Mouse (Mus musculus): ENCODE results near the gene Purb. TPM values are rescaled to one million over a fixed set of nuclear protein-coding genes. Genes with fewer than 3 reads are reported as not detected.
"Not testable (repeated sequence)": the region's sequence is repeated elsewhere in the genome, so short reads cannot be mapped to it uniquely, and the experiment has no call there.

Purb gene
- polyA plus RNA-seq, 1 experiment from 2014 or later, result 24.6 TPM

DNA sequence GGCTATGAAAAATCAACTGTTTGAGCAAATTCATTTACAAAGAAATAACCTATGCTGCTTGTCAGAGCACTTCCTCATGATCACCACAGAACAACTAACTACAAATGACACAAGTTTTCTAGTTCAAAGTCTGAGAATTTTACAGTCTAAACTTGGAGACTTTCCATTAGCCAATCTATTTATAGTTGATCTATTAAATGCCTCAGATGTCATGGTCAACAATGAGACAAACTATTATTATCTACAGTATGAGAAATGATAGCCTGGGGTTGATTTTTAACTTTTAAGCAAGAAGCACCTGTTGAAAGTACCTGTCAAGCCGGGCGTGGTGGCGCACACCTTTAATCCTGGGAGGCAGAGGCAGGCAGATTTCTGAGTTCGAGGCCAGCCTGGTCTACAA lies 33.2 kb downstream of the Purb start:
- no peaks in the 10 kb centered on the region; the same call in 1 of the 2 replicates for H3K9me3 ChIP-seq (ENCODE audit: control insufficient read depth, low read length)
- WGBS, result 78% methylated on average over 4 of the region's 4 CpGs
- H3K4me1 ChIP-seq (ENCODE audit: control insufficient read depth, insufficient read depth, low read length), result no peaks in the 10 kb centered on the region
- H3K9ac ChIP-seq (ENCODE audit: low read depth, low read length), result no peak overlapping the region
- no peak for ATAC-seq
- H3K27me3 ChIP-seq (replicated peaks; ENCODE audit: control insufficient read depth, insufficient read depth, low read length), result no peaks in the 10 kb centered on the region
- no peak overlapping the region for H3K4me2 ChIP-seq (ENCODE audit: low read depth, low read length)
- no peak overlapping the region for H3K27ac ChIP-seq (ENCODE audit: low read length)
- peaks cover 3% of the 10 kb centered on the region; the same call in 1 of the 2 replicates for H3K36me3 ChIP-seq (ENCODE audit: control insufficient read depth, insufficient read depth, low read length)
- no peak overlapping the region for H3K4me3 ChIP-seq (ENCODE audit: low read length)

- no peak overlapping the region for H3K27ac ChIP-seq (ENCODE audit: low read length)
- H3K9me3 ChIP-seq (ENCODE audit: control insufficient read depth, low read length), result no peaks in the 10 kb centered on the region; the same call in 1 of the 2 replicates
- no peak overlapping the region for H3K9ac ChIP-seq (ENCODE audit: low read depth, low read length)
- H3K4me1 ChIP-seq (ENCODE audit: control insufficient read depth, insufficient read depth, low read length), result no peaks in the 10 kb centered on the region
- H3K4me2 ChIP-seq (ENCODE audit: low read depth, low read length), result no peak overlapping the region
- no peaks in the 10 kb centered on the region for H3K27me3 ChIP-seq (replicated peaks; ENCODE audit: control insufficient read depth, insufficient read depth, low read length)
- peaks cover 10% of the 10 kb centered on the region; the same call in 1 of the 2 replicates for H3K36me3 ChIP-seq (ENCODE audit: control insufficient read depth, insufficient read depth, low read length)
- H3K4me3 ChIP-seq (ENCODE audit: low read length), result no peak overlapping the region
- no peak for ATAC-seq
- WGBS, result 91% methylated on average over 4 of the region's 4 CpGs
These were observed 35.5 kb downstream of the Purb start for GRCm38 (mm10) chr11:6440171-6440570.

DNA sequence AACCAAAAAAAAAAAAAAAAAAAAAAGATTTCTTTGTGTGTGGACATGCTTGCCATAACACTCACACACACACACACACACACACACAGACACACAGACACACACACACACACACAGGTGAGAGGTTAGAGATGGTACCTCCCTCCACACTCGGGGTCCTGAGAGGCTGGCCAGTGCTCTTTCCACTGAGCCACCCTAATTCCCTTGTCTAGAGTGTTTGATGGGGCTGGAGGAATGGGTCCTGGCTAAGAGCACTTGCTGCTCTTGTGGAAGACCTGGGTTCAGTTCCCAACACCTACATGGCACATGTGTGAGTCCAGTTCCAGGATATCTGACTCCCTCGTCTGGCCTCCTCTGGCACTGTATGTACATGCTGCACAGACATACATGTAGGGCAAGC lies 38.0 kb downstream of the Purb start:
- ATAC-seq, result no peak
- Histone ChIP-seq H3K4me1 (ENCODE audit: control insufficient read depth, insufficient read depth, low read length) (no peaks in the 10 kb centered on the region), H3K4me2 (ENCODE audit: low read depth, low read length) (no peak overlapping the region), H3K4me3 (ENCODE audit: low read length) (no peak overlapping the region), H3K27ac (ENCODE audit: low read length) (no peak overlapping the region), H3K36me3 (ENCODE audit: control insufficient read depth, insufficient read depth, low read length) (peaks cover 10% of the 10 kb centered on the region; the same call in 1 of the 2 replicates), H3K9ac (ENCODE audit: low read depth, low read length) (no peak overlapping the region), H3K27me3 (replicated peaks; ENCODE audit: control insufficient read depth, insufficient read depth, low read length) (no peaks in the 10 kb centered on the region), H3K9me3 (ENCODE audit: control insufficient read depth, low read length) (no peaks in the 10 kb centered on the region; the same call in 1 of the 2 replicates)
- WGBS, result 95% methylated on average over 2 of the region's 2 CpGs

- Histone ChIP-seq H3K9ac (ENCODE audit: low read depth, low read length) (no peak overlapping the region), H3K27me3 (replicated peaks; ENCODE audit: control insufficient read depth, insufficient read depth, low read length) (no peaks in the 10 kb centered on the region), H3K4me2 (ENCODE audit: low read depth, low read length) (no peak overlapping the region), H3K27ac (ENCODE audit: low read length) (no peak overlapping the region), H3K4me1 (ENCODE audit: control insufficient read depth, insufficient read depth, low read length) (no peaks in the 10 kb centered on the region), H3K4me3 (ENCODE audit: low read length) (no peak overlapping the region), H3K36me3 (ENCODE audit: control insufficient read depth, insufficient read depth, low read length) (peaks cover 10% of the 10 kb centered on the region; the same call in 1 of the 2 replicates), H3K9me3 (ENCODE audit: control insufficient read depth, low read length) (no peaks in the 10 kb centered on the region; the same call in 1 of the 2 replicates)
- 74% methylated on average over 8 of the region's 8 CpGs for WGBS
- peak; percentile 24; the same call in 1 of the 2 replicates for ATAC-seq
These were observed 39.3 kb downstream of the Purb start for GRCm38 (mm10) chr11:6436442-6436841.

GRCm38 (mm10) chr11:6430186-6430585 lies 45.5 kb downstream of the Purb start:
- H3K27ac ChIP-seq (ENCODE audit: low read length), result no peak overlapping the region
- no peaks in the 10 kb centered on the region for H3K27me3 ChIP-seq (replicated peaks; ENCODE audit: control insufficient read depth, insufficient read depth, low read length)
- H3K9ac ChIP-seq (ENCODE audit: low read depth, low read length), result no peak overlapping the region
- WGBS, result 93% methylated on average over 7 of the region's 7 CpGs
- no peaks in the 10 kb centered on the region for H3K9me3 ChIP-seq (ENCODE audit: control insufficient read depth, low read length)
- no peaks in the 10 kb centered on the region for H3K4me1 ChIP-seq (ENCODE audit: control insufficient read depth, insufficient read depth, low read length)
- H3K4me3 ChIP-seq (ENCODE audit: low read length), result no peak overlapping the region
- no peak for ATAC-seq
- no peak overlapping the region for H3K4me2 ChIP-seq (ENCODE audit: low read depth, low read length)
- peaks cover 13% of the 10 kb centered on the region for H3K36me3 ChIP-seq (ENCODE audit: control insufficient read depth, insufficient read depth, low read length)

GRCm38 (mm10) chr11:6420722-6421350 lies 54.9 kb downstream of the Purb start:
- H3K4me1 ChIP-seq (ENCODE audit: control insufficient read depth, insufficient read depth, low read length), result peaks cover 7% of the 10 kb centered on the region
- WGBS, result 74% methylated on average over 2 of the region's 2 CpGs
- no peak overlapping the region for H3K4me3 ChIP-seq (ENCODE audit: low read length)
- no peaks in the 10 kb centered on the region for H3K27me3 ChIP-seq (replicated peaks; ENCODE audit: control insufficient read depth, insufficient read depth, low read length)
- H3K9me3 ChIP-seq (ENCODE audit: control insufficient read depth, low read length), result no peaks in the 10 kb centered on the region
- peak overlapping the region; percentile 28; the same call in 1 of the 2 replicates for H3K27ac ChIP-seq (ENCODE audit: low read length)
- H3K4me2 ChIP-seq (ENCODE audit: low read depth, low read length), result no peak overlapping the region
- H3K9ac ChIP-seq (ENCODE audit: low read depth, low read length), result no peak overlapping the region
- ATAC-seq, result no peak
- H3K36me3 ChIP-seq (ENCODE audit: control insufficient read depth, insufficient read depth, low read length), result peaks cover 6% of the 10 kb centered on the region; the same call in 1 of the 2 replicates

DNA sequence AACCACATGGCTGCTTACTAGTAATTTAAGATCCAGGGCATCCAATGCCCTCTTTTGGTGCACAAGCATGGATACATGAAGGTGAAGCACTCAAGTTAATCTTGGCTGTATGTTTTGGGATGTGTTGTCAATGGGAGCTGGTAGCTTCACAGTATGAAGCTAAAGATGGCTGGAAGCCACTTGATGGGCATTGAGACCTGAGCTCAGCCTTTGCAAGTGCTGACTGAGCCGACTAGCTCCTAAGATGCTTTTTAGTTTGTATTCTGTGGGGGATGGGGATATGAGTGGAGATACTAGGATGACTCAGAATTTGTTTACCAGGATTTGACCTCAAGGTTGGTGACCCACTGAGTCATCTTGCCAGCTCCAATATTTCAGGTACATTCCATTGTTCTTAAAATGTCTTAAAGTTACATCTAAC lies 55.4 kb downstream of the Purb start:
- Histone ChIP-seq H3K4me2 (ENCODE audit: low read depth, low read length) (no peak overlapping the region), H3K4me3 (ENCODE audit: low read length) (no peak overlapping the region), H3K9me3 (ENCODE audit: control insufficient read depth, low read length) (no peaks in the 10 kb centered on the region), H3K27me3 (replicated peaks; ENCODE audit: control insufficient read depth, insufficient read depth, low read length) (no peaks in the 10 kb centered on the region), H3K27ac (ENCODE audit: low read length) (no peak overlapping the region), H3K9ac (ENCODE audit: low read depth, low read length) (no peak overlapping the region), H3K36me3 (ENCODE audit: control insufficient read depth, insufficient read depth, low read length) (peaks cover 6% of the 10 kb centered on the region; the same call in 1 of the 2 replicates), H3K4me1 (ENCODE audit: control insufficient read depth, insufficient read depth, low read length) (peaks cover 7% of the 10 kb centered on the region)
- WGBS, result 29% methylated on average over 1 of the region's 1 CpGs
- no peak for ATAC-seq

GRCm38 (mm10) chr11:6419156-6419555 lies 56.6 kb downstream of the Purb start:
- not testable (repeated sequence) for H3K4me2 ChIP-seq (ENCODE audit: low read depth, low read length); H3K27ac ChIP-seq (ENCODE audit: low read length); H3K27me3 ChIP-seq (replicated peaks; ENCODE audit: control insufficient read depth, insufficient read depth, low read length); H3K9ac ChIP-seq (ENCODE audit: low read depth, low read length); ATAC-seq; H3K9me3 ChIP-seq (ENCODE audit: control insufficient read depth, low read length); H3K36me3 ChIP-seq (ENCODE audit: control insufficient read depth, insufficient read depth, low read length); H3K4me3 ChIP-seq (ENCODE audit: low read length)
- WGBS, result 69% methylated on average over 4 of the region's 4 CpGs
- peaks cover 15% of the 10 kb centered on the region for H3K4me1 ChIP-seq (ENCODE audit: control insufficient read depth, insufficient read depth, low read length)

DNA sequence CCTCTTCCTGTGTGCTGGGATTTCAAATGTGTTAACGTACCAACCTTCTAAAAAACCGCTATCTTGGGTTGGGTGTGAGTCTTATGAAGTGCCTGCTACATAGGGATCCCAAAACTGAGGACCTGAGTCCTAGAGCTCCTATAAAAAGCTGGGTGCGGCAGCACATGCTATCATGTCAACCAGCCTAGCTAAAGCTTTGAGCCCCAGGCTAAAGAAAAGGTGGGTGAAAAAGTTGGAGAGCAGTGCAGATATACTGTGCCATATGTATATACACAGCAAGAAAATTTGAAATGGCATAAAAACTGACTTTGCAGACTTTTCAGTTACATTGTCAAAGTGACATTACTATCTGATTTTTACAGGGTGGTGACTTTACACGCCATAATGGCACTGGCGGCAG lies 57.0 kb downstream of the Purb start:
- Histone ChIP-seq H3K4me3 (ENCODE audit: low read length) (no peak overlapping the region), H3K4me2 (ENCODE audit: low read depth, low read length) (no peak overlapping the region; the same call in 1 of the 2 replicates), H3K9ac (ENCODE audit: low read depth, low read length) (no peak overlapping the region), H3K27ac (ENCODE audit: low read length) (no peak overlapping the region), H3K4me1 (ENCODE audit: control insufficient read depth, insufficient read depth, low read length) (peaks cover 15% of the 10 kb centered on the region), H3K9me3 (ENCODE audit: control insufficient read depth, low read length) (no peaks in the 10 kb centered on the region), H3K36me3 (ENCODE audit: control insufficient read depth, insufficient read depth, low read length) (peaks cover 6% of the 10 kb centered on the region; the same call in 1 of the 2 replicates), H3K27me3 (replicated peaks; ENCODE audit: control insufficient read depth, insufficient read depth, low read length) (no peaks in the 10 kb centered on the region)
- no peak for ATAC-seq
- 81% methylated on average over 5 of the region's 5 CpGs for WGBS
